Mouse (Mus musculus) kidney, embryonic 16.5 days (tissue): ENCODE measurements around the gene Fam208b. TPM values are rescaled to one million over a fixed set of nuclear protein-coding genes. Genes with fewer than 3 reads are reported as not detected.
A peak's percentile ranks its signal among the peaks of the same experiment; 100 is the strongest.

Source experiments
- ATAC-seq: fragments of 200-750 bp; cut with Nextera tagmentation; 2 replicates; pipeline ENCODE4 v1.8.0; 2017; ENCODE audit warnings: moderate TSS enrichment; ENCODE audit not compliant: low FRiP score, low TSS enrichment
- H3K27ac ChIP-seq: fragments of 300-500 bp; sonication (generic); 2 replicates; pipeline ENCODE4 v1.5.1; 2014; ENCODE audit warnings: low read length
- H3K27me3 ChIP-seq: fragments of 300-500 bp; sonication (generic); 2 replicates; pipeline ENCODE4 v1.6.1; 2014; ENCODE audit warnings: low read length, control low read depth, mixed read lengths; ENCODE audit not compliant: insufficient read depth
- H3K36me3 ChIP-seq: fragments of 300-500 bp; sonication (generic); 2 replicates; pipeline ENCODE4 v1.6.1; 2014; ENCODE audit warnings: low read length, control low read depth, mixed read lengths; ENCODE audit not compliant: insufficient read depth
- H3K4me1 ChIP-seq: fragments of 300-500 bp; sonication (generic); 2 replicates; pipeline ENCODE4 v1.6.1; 2014; ENCODE audit warnings: low read length, control low read depth, mixed read lengths; ENCODE audit not compliant: insufficient read depth
- H3K4me2 ChIP-seq: fragments of 300-500 bp; sonication (generic); replicated peaks from 2 replicates; pipeline ENCODE4 v1.6.1; 2014; ENCODE audit warnings: low read depth, low read length
- H3K4me3 ChIP-seq: fragments of 300-500 bp; sonication (generic); 2 replicates; pipeline ENCODE4 v1.5.1; 2014; ENCODE audit warnings: mild to moderate bottlenecking, low read length
- H3K9ac ChIP-seq: fragments of 300-500 bp; sonication (generic); replicated peaks from 2 replicates; pipeline ENCODE4 v1.6.1; 2014; ENCODE audit warnings: low read length
- H3K9me3 ChIP-seq: fragments of 300-500 bp; sonication (generic); 2 replicates; pipeline ENCODE4 v1.6.1; 2016; ENCODE audit warnings: low read length, control low read depth
- WGBS: fragments of 180-500 bp; shearing (Covaris S2); extraction: QIAGEN DNeasy Blood & Tissue Kit; methylation state at CpG from one replicate; pipeline ENCODE4 v1.1.7; 2014; 5-methylcytosine and 5-hydroxymethylcytosine counted together
- polyA plus RNA-seq: library from polyadenylated mRNA; unstranded; fragments of >200 nt; fragmentation: Nextera tagmentation; extraction: Ambion mirVana; gene quantifications from 2 replicates; pipeline ENCODE4 v1.2.1, GENCODE M21; 2015

Gene Fam208b
- polyA plus RNA-seq, 1 experiment from 2014 or later: 12.7 TPM

GRCm38 (mm10) chr13:3596232-3596631 lies 14.7 kb downstream of the Fam208b start:
- Histone ChIP-seq H3K27ac (no peak overlapping the region), H3K9me3 (no peaks in the 10 kb centered on the region), H3K27me3 (no peaks in the 10 kb centered on the region), H3K36me3 (peaks cover 25% of the 10 kb centered on the region), H3K4me1 (no peaks in the 10 kb centered on the region), H3K4me2 (no peak overlapping the region), H3K9ac (no peak overlapping the region), H3K4me3 (no peak overlapping the region)
- ATAC-seq: no peak
- WGBS: 95% methylated on average over 6 of the region's 6 CpGs

GRCm38 (mm10) chr13:3594311-3594710 lies 16.6 kb downstream of the Fam208b start:
- Histone ChIP-seq H3K27me3 (no peaks in the 10 kb centered on the region), H3K36me3 (peaks cover 34% of the 10 kb centered on the region), H3K4me2 (no peak overlapping the region), H3K27ac (no peak overlapping the region), H3K9me3 (no peaks in the 10 kb centered on the region), H3K4me3 (no peak overlapping the region), H3K4me1 (no peaks in the 10 kb centered on the region), H3K9ac (no peak overlapping the region)
- 83% methylated on average over 1 of the region's 1 CpGs for WGBS
- ATAC-seq: no peak

DNA sequence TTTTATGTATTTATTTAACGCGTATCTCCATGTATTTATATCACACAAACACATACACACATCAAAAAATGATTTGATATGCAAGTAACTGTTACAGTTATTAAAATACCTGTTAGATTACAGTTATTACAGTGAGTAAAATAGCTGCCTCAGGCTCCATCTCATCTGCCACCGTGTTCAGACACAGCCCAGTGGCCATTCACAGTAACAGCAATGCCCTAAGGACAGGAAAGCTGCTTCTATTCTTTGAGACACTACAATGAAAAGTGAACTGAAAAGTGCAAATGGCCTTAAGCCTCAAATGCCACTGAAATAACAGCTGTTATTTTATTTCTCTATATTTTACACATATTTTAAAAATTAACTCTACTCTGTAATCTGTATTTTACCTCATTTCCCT lies 20.1 kb downstream of the Fam208b start:
- ATAC-seq: no peak
- WGBS: 90% methylated on average over 3 of the region's 3 CpGs
- H3K36me3 ChIP-seq: peaks cover 39% of the 10 kb centered on the region
- no peak overlapping the region for H3K9ac ChIP-seq
- H3K27me3 ChIP-seq: no peaks in the 10 kb centered on the region
- H3K4me3 ChIP-seq: no peak overlapping the region
- no peak overlapping the region for H3K27ac ChIP-seq
- H3K4me1 ChIP-seq: no peaks in the 10 kb centered on the region
- H3K9me3 ChIP-seq: no peaks in the 10 kb centered on the region
- no peak overlapping the region for H3K4me2 ChIP-seq

DNA sequence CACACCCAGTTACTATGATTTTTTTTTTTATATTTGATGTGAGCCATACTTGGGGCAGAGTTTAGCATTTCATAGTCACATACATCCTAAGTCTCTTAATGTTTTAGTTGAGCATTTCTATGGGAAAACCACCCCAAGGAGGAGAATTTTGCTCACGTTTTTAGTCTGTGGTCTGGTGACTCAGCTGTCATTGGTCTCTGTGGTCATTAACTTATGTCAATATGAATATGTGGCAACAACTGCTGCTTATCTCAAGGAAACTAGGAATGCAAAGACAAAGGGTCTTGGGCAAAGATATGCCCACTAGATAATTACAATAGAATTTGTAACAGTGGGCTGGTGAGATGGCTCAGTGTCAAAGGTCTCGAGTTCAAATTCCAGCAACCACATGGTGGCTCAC lies 47.0 kb downstream of the Fam208b start:
- Histone ChIP-seq H3K9me3 (no peaks in the 10 kb centered on the region), H3K36me3 (peaks cover 47% of the 10 kb centered on the region), H3K4me2 (no peak overlapping the region), H3K4me3 (no peak overlapping the region), H3K9ac (no peak overlapping the region), H3K27ac (no peak overlapping the region), H3K27me3 (no peaks in the 10 kb centered on the region), H3K4me1 (no peaks in the 10 kb centered on the region)
- no peak for ATAC-seq
- 90% methylated on average over 2 of the region's 2 CpGs for WGBS

DNA sequence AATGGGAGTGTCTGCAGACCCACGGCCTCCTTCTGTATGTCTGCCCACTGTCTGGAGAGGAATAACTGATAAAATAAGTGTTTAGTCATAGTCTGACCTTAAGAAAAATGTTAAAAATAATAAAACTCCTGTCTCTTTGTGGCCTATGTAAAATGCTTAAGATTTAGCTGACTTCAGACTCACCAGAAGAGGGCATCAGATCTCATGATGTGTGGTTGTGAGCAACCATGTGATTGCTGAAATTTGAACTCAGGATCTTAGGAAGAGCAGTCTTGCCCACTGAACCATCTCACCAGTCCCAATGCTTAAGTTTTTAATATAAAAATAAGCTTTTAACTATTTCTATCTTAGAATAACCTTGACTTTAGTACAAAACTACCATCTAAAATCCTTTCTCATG lies 47.8 kb downstream of the Fam208b start:
- 93% methylated on average over 1 of the region's 1 CpGs for WGBS
- Histone ChIP-seq H3K27me3 (no peaks in the 10 kb centered on the region), H3K36me3 (peaks cover 42% of the 10 kb centered on the region), H3K9me3 (no peaks in the 10 kb centered on the region), H3K4me1 (no peaks in the 10 kb centered on the region), H3K4me2 (no peak overlapping the region), H3K27ac (no peak overlapping the region), H3K9ac (no peak overlapping the region), H3K4me3 (no peak overlapping the region)
- ATAC-seq: no peak

DNA sequence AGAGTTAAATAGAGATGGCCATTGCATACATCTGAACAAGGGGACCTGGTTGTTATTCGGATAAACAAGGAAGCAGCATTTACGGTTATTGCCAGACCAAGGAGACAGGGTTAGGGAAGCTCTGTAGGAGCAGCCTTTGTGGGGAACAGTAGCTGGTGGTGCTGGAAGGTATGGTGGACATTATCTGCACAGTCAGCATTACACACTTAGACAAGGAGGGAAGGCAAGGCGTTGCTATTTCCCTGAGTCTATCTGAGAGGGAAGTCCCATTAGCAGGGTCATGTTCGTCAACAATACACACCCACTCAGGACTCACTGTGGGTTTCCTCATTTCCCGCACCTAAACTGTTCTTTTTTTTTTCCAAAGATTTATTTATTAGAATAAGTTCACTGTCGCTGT lies 63.1 kb downstream of the Fam208b start:
- WGBS: 84% methylated on average over 6 of the region's 6 CpGs
- no peak overlapping the region for H3K9ac ChIP-seq
- ATAC-seq: no peak

GRCm38 (mm10) chr13:3547410-3547809 lies 63.5 kb downstream of the Fam208b start:
- Histone ChIP-seq H3K9me3 (no peaks in the 10 kb centered on the region), H3K27ac (no peak overlapping the region), H3K4me1 (no peaks in the 10 kb centered on the region), H3K27me3 (no peaks in the 10 kb centered on the region), H3K4me2 (no peak overlapping the region), H3K36me3 (peaks cover 17% of the 10 kb centered on the region; the same call in 1 of the 2 replicates), H3K9ac (no peak overlapping the region), H3K4me3 (no peak overlapping the region)
- 76% methylated on average over 3 of the region's 3 CpGs for WGBS
- ATAC-seq: no peak

More for the DNA sequence above, 63.1 kb downstream of the Fam208b start:
- Histone ChIP-seq H3K4me1 (no peaks in the 10 kb centered on the region), H3K27ac (no peak overlapping the region), H3K36me3 (peaks cover 21% of the 10 kb centered on the region), H3K27me3 (no peaks in the 10 kb centered on the region), H3K4me3 (no peak overlapping the region), H3K4me2 (no peak overlapping the region), H3K9me3 (no peaks in the 10 kb centered on the region)

DNA sequence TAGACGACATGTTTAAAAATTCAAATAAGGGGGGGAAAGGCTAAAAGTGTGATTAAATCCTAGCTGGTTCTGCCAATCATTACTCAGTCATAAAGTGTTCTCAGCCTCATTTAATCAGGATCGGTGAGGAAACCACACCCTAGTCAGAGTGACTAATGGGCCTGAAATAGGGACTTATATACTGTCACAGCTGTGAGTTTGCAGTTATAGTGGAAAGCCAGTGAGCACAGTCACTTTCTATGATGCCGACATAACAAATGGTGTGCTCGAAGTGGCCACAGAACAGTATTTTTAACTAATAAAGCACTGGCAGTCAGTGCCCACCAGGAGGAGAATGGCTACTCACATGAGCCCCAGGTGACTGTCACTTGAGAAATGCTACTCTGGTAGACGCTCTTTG lies 66.0 kb downstream of the Fam208b start:
- ATAC-seq: no peak

GRCm38 (mm10) chr13:3544077-3544874 lies 66.6 kb downstream of the Fam208b start:
- H3K4me3 ChIP-seq: no peak overlapping the region
- 91% methylated on average over 4 of the region's 4 CpGs for WGBS
- no peak for ATAC-seq

More for the DNA sequence above, 66.0 kb downstream of the Fam208b start:
- Histone ChIP-seq H3K27me3 (no peaks in the 10 kb centered on the region), H3K27ac (no peak overlapping the region), H3K4me1 (peaks cover 13% of the 10 kb centered on the region), H3K36me3 (peaks cover 11% of the 10 kb centered on the region; the same call in 1 of the 2 replicates), H3K9ac (no peak overlapping the region), H3K4me2 (no peak overlapping the region), H3K4me3 (no peak overlapping the region), H3K9me3 (no peaks in the 10 kb centered on the region)
- 72% methylated on average over 5 of the region's 5 CpGs for WGBS

DNA sequence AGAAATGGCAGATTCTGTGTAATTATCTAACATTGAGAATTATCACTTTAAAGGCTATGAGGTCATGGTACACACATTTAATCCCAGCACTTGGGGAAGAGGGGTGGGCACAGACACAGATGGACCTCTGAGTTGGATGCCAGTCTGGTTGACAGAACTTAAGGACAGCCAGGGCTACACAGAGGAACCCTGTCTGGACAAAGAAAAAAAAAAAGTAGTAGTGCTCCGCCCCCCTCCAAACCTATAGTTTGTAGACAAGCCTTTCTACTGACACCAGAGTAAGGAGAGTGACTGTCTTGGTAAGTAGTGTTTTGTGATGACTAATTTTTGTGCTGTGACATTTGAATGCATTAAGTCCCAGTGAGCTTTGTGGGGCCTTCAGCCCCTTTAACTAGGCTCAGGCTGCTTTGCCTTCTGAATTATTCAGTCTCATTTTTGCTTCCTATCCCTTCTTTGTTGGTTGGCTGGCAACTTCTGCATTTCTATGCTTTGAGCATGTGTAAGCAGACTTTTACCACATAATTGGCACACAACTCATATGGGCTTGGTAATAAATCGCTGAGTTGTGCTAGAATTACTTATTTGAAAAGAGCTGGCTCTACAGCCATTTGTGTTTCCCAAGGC lies 69.6 kb downstream of the Fam208b start:
- H3K4me2 ChIP-seq: no peak overlapping the region
- 0 out of 2 replicates have a peak overlapping the region, but pooled peaks have one; percentile 4 for H3K4me3 ChIP-seq
- 77% methylated on average over 2 of the region's 2 CpGs for WGBS
- no peak for ATAC-seq
- H3K27me3 ChIP-seq: no peaks in the 10 kb centered on the region
- H3K4me1 ChIP-seq: peaks cover 25% of the 10 kb centered on the region
- H3K27ac ChIP-seq: no peak overlapping the region
- no peak overlapping the region for H3K9ac ChIP-seq
- H3K36me3 ChIP-seq: no peaks in the 10 kb centered on the region
- H3K9me3 ChIP-seq: no peaks in the 10 kb centered on the region

More at GRCm38 (mm10) chr13:3544077-3544874, 66.6 kb downstream of the Fam208b start:
- Histone ChIP-seq H3K4me1 (peaks cover 19% of the 10 kb centered on the region), H3K36me3 (0 out of 2 replicates have a peak, but pooled peaks cover 9% of the 10 kb centered on the region), H3K9ac (no peak overlapping the region), H3K4me2 (no peak overlapping the region), H3K27ac (no peak overlapping the region), H3K9me3 (no peaks in the 10 kb centered on the region), H3K27me3 (no peaks in the 10 kb centered on the region)
